Mouse (Mus musculus) embryonic facial prominence, embryonic 10.5 days (tissue): Measurements from ENCODE around the gene Stum. TPM values are rescaled to one million over a fixed set of nuclear protein-coding genes. Genes with fewer than 3 reads are reported as not detected.

Experiments used
- DNase-seq: peaks from one replicate; pipeline ENCODE4 v3.0.0-alpha.2; 2017; ENCODE audit warnings: low spot score
- H3K27ac ChIP-seq: fragments of 300-500 bp; sonication (generic); replicated peaks from 2 replicates; pipeline ENCODE4 v1.5.1; 2016; ENCODE audit warnings: mild to moderate bottlenecking
- H3K27me3 ChIP-seq: fragments of 300-500 bp; sonication (generic); replicated peaks from 2 replicates; pipeline ENCODE4 v1.6.1; 2016; ENCODE audit warnings: low read depth, mild to moderate bottlenecking; ENCODE audit not compliant: poor library complexity, severe bottlenecking
- H3K36me3 ChIP-seq: fragments of 300-500 bp; sonication (generic); replicated peaks from 2 replicates; pipeline ENCODE4 v1.6.1; 2016; ENCODE audit warnings: mild to moderate bottlenecking, moderate library complexity
- H3K4me1 ChIP-seq: fragments of 300-500 bp; sonication (generic); 2 replicates; pipeline ENCODE4 v1.6.1; 2016
- H3K4me3 ChIP-seq: fragments of 300-500 bp; sonication (generic); 2 replicates; pipeline ENCODE4 v1.5.1; 2016; ENCODE audit warnings: mild to moderate bottlenecking, moderate library complexity
- H3K9me3 ChIP-seq: fragments of 300-500 bp; sonication (generic); 2 replicates; pipeline ENCODE4 v1.6.1; 2016; ENCODE audit warnings: mild to moderate bottlenecking
- WGBS: fragments of 180-500 bp; shearing (Covaris S2); methylation state at CpG from one replicate; pipeline ENCODE4 v1.1.7; 2016; 5-methylcytosine and 5-hydroxymethylcytosine counted together
- polyA plus RNA-seq: library from polyadenylated mRNA; unstranded; fragments of >200 nt; fragmentation: Nextera tagmentation; extraction: Ambion mirVana; gene quantifications from 2 replicates; pipeline ENCODE4 v1.2.1, GENCODE M21; 2016

Gene Stum
- polyA plus RNA-seq, 1 experiment from 2014 or later: 1.1 TPM

DNA sequence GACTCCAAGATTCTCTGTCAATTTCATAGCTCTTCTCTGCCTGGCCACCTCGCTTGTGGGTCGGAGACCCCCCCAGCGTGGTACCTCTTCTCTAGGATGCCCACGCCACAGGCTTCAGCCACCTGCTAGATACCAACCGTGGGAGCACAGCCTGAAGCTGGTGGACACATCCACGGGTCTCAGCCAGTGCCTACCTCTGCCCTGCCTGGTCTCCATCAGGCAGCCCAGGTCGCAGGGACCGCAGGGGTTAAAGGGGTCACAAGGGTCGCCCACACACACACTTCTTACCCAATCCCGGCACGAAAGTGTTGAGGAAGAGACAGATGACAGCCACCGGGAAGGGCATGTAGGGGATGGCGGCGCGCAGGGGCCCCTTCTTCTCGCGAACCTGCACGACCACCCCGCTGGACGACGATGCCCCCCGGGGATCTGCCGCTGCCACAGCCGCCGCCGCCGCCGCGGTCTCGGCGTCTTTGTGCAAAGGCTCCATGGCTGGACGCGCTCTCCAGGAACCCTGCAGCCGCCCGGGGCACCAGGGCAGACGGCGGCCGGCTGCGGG, 385 bp downstream of the Stum start:
- Histone ChIP-seq H3K36me3 (no peaks in the 10 kb centered on the region), H3K9me3 (no peaks in the 10 kb centered on the region), H3K27ac (peak overlapping the region; percentile 70), H3K4me1 (peaks cover 38% of the 10 kb centered on the region), H3K4me3 (peak overlapping the region; percentile 65), H3K27me3 (peaks cover 77% of the 10 kb centered on the region)
- 3% methylated on average over 39 of the region's 39 CpGs for WGBS
- DNase-seq: no peak

DNA sequence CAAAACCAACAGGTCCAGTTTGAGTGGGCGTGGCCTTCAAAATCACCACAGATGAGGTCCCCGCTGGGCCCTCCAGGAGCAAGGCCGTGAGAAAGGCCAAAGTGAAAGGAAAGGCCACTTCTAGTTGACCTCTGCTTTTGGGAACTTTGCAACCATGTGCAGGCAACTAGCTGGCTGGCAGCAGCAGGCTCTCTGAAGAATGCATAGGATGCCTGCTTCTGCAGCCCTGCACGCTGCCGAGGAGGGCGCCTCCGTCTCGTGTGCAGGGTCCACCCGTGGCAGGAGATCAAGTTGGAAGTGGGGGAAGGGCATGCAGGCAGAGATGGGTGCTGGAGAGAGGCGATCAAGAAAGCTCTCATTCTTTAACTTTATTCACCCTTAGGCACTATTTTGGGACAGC, 1.3 kb downstream of the Stum start:
- Histone ChIP-seq H3K4me3 (peak overlapping the region; percentile 65), H3K9me3 (no peaks in the 10 kb centered on the region), H3K27me3 (peaks cover 71% of the 10 kb centered on the region), H3K36me3 (no peaks in the 10 kb centered on the region), H3K4me1 (peaks cover 38% of the 10 kb centered on the region), H3K27ac (no peak overlapping the region; the same call in 1 of the 2 replicates)
- WGBS: 5% methylated on average over 10 of the region's 10 CpGs
- DNase-seq: peak; percentile 25

DNA sequence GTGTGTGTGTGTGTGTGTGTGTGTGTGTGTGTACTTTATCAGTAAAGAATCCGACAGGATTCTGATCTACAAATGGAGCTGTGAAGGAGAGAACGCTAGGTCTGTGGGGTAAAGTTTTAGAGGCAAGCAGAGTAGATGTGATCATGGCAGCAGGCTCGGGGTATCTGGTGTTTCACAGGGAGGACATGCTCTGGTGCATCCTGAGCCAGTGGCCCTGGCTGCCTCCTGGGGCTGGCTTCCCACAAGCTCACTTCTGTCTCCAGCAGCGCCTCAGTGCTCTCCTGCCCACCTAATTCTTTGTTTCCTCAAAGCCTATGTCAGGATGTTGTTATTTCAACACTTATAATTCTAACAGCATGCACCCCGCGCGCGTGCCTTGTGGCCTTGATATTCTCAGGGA, 2.0 kb downstream of the Stum start:
- Histone ChIP-seq H3K27ac (no peak overlapping the region), H3K4me3 (no peak overlapping the region), H3K9me3 (no peaks in the 10 kb centered on the region), H3K4me1 (peaks cover 38% of the 10 kb centered on the region), H3K27me3 (peaks cover 67% of the 10 kb centered on the region), H3K36me3 (no peaks in the 10 kb centered on the region)
- WGBS: 37% methylated on average over 8 of the region's 8 CpGs
- no peak for DNase-seq

DNA sequence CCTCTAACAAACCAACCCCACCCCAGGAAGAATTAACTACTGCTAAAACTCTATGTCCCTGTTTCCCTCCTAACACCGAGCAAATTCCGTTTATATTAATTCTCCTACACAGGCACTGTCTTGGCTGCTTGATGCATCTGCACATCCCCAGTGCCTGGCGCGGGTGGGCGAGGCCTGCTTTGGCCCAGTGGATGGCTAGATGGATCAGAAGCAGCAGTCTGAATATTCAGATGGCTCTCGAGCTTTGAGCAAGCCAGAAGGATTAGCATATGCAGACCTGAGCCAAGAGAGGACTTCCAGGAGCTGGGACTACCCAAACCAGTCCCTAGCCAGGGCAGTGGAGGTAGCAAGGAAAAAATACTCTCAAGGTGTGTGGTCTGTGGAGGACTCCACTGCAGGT, 3.0 kb downstream of the Stum start:
- peaks cover 60% of the 10 kb centered on the region for H3K27me3 ChIP-seq

DNA sequence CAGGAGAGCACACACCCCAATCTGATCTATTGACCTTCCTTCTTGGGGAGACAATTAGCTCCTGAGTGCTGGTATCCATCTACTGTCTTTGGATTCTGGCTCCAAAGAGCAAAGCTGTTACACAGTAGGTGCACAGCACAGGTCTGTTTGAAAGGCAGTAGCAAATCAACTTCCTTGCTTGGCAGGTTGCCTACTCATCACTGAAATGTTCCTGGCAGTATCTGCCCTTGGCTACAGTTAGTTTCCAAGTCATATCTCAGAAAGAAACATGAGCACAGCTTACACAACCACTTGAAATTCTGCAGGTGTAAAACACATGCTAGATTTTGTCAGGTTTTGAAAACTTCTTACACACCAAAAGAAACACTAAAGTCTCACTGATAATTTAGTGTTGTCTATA, 9.7 kb downstream of the Stum start:
- DNase-seq: no peak
- no peaks in the 10 kb centered on the region for H3K36me3 ChIP-seq
- H3K27me3 ChIP-seq: 0 out of 2 replicates have a peak, but pooled peaks cover 5% of the 10 kb centered on the region
- H3K4me3 ChIP-seq: no peak overlapping the region
- no peaks in the 10 kb centered on the region for H3K9me3 ChIP-seq
- H3K27ac ChIP-seq: no peak overlapping the region
- no peaks in the 10 kb centered on the region for H3K4me1 ChIP-seq

More for the DNA sequence above, 3.0 kb downstream of the Stum start:
- Histone ChIP-seq H3K9me3 (no peaks in the 10 kb centered on the region), H3K4me3 (no peak overlapping the region), H3K36me3 (no peaks in the 10 kb centered on the region), H3K27ac (no peak overlapping the region), H3K4me1 (peaks cover 38% of the 10 kb centered on the region)
- WGBS: 42% methylated on average over 6 of the region's 6 CpGs
- no peak for DNase-seq

DNA sequence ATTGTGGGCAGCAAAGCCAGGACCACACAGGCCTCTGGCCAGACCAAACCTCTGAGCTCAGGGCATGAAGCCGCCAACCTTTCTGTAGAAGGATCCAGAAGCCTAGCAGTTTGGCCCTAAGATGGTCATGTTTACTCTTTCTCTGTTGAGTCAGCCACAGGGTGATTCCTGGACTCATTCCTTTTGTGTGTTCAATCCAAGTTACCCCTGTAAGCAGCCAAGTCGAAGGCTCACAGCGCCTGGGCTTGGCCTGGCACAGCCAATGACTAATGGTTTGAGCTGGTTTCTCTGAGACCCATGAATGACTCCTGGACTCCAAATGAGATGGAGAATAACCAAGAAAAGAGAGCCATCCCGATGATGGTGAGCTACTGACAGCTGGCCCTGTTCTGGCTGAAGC, 15.3 kb downstream of the Stum start:
- 92% methylated on average over 4 of the region's 4 CpGs for WGBS
- no peaks in the 10 kb centered on the region for H3K36me3 ChIP-seq

DNA sequence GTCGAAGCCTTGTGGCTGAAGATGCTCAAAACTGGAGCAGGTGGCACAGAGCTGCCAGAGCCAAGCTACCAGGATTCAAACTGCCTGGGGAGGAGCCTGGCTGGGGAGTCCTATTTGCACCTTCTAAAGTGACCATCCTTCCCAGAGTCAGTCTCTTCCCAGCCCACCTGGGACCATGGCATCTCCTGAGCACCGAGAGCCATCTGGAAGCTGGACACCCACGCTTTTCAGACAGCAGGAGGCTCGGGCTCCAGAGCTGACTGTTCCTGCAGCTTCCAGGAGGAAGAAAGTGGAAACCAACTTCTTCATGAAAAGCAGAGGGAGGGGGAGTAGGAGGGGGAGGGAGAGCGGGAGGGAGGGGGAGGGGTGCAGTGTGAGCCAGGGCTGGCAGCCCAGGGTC, 17.7 kb downstream of the Stum start:
- DNase-seq: no peak
- Histone ChIP-seq H3K4me3 (no peak overlapping the region), H3K27ac (no peak overlapping the region), H3K4me1 (peaks cover 13% of the 10 kb centered on the region), H3K36me3 (no peaks in the 10 kb centered on the region), H3K9me3 (no peaks in the 10 kb centered on the region), H3K27me3 (no peaks in the 10 kb centered on the region)
- 69% methylated on average over 5 of the region's 5 CpGs for WGBS

More for the DNA sequence above, 15.3 kb downstream of the Stum start:
- no peaks in the 10 kb centered on the region for H3K27me3 ChIP-seq
- no peaks in the 10 kb centered on the region for H3K9me3 ChIP-seq
- H3K4me3 ChIP-seq: no peak overlapping the region
- DNase-seq: no peak
- H3K27ac ChIP-seq: no peak overlapping the region
- peaks cover 6% of the 10 kb centered on the region; the same call in 1 of the 2 replicates for H3K4me1 ChIP-seq

DNA sequence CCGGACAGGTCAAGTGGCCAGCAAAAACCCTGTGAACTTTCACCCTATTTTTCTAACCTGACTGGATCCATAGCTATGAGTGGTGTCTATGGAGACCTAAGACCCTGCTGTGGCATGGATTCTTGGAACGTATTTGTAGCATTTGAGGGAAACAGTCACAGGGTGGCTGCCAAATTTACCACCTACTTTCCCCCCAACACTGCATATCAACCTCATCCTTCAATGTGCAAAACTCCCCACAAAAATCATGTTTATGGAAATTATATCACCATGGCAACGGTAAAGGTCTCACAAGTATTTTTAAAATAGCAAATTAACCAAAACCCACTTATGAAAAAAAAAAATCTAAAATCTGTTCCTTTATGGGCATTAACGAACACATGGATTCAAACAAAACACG, 18.9 kb downstream of the Stum start:
- Histone ChIP-seq H3K36me3 (no peaks in the 10 kb centered on the region), H3K9me3 (no peaks in the 10 kb centered on the region), H3K4me3 (no peak overlapping the region), H3K4me1 (peaks cover 21% of the 10 kb centered on the region), H3K27ac (no peak overlapping the region), H3K27me3 (no peaks in the 10 kb centered on the region)
- DNase-seq: no peak
- WGBS: 84% methylated on average over 5 of the region's 5 CpGs

DNA sequence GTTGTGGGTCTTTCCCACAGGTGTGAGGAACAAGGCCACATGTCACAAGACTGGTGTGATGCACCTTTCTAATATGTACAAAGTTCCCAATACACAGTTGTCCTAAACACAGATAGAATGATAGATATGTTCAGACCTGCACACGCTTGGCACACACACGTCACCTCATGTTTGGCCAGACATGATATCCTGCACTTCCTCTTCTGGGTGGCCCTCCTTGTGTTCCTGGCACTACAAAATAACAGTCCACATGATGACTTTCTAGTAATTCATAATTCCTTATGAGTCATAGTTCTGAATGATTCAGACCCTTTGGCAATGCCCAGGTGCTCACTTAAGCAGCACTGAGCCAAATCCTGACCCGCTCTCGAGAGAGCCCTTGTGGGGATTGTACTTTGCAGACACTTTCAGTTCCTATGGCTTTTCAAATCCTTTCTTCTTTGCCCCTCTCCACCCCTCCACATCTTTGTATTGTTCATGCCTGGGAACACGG, 20.3 kb downstream of the Stum start:
- no peak for DNase-seq
- H3K4me3 ChIP-seq: no peak overlapping the region
- H3K27me3 ChIP-seq: no peaks in the 10 kb centered on the region
- 91% methylated on average over 5 of the region's 5 CpGs for WGBS
- no peaks in the 10 kb centered on the region for H3K9me3 ChIP-seq
- H3K27ac ChIP-seq: no peak overlapping the region
- peaks cover 31% of the 10 kb centered on the region for H3K4me1 ChIP-seq
- H3K36me3 ChIP-seq: no peaks in the 10 kb centered on the region

DNA sequence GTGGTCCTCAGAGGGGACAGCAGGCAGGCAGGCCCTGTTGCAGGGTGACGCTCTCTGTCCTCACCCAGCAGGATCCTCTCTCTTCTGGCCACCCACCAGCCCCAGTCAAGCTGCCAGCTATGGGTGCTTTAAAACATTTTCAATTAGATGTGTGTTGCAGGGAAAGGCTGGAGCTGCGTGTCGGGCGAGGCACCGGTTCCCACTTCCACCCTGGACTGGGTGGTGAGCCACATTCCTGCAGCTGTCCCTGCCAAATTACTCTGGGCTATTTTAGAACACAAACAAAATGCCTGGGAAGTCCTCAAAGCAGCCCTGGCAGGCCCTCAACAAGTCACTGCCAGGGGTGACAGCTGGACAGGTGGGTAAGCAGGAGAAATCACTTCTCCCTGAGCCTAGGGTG, 20.9 kb downstream of the Stum start:
- H3K9me3 ChIP-seq: no peaks in the 10 kb centered on the region
- no peak overlapping the region for H3K4me3 ChIP-seq
- H3K4me1 ChIP-seq: peaks cover 37% of the 10 kb centered on the region
- no peak overlapping the region for H3K27ac ChIP-seq
- H3K36me3 ChIP-seq: no peaks in the 10 kb centered on the region
- no peaks in the 10 kb centered on the region for H3K27me3 ChIP-seq
- no peak for DNase-seq
- 90% methylated on average over 5 of the region's 5 CpGs for WGBS

DNA sequence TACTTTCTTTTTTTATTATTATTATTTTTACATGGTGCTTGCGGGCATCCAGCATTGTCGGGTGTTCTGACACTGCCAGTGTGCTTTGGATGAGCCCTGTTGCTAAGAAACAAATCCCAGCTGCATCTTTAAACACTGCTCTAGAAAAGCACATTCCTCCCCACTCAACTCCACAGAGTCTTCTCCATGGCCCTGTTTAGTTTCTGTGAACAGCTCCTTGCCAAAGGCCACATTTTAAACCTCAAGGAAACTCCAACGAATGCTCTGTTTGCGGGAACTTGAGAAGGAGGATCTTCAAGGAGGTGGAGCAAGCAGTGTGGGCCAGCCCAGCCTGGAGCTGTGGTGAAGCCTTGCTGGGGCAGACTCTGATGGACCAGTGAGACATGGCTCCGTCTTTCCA, 22.6 kb downstream of the Stum start:
- H3K4me3 ChIP-seq: no peak overlapping the region
- H3K36me3 ChIP-seq: no peaks in the 10 kb centered on the region
- H3K27ac ChIP-seq: no peak overlapping the region
- H3K27me3 ChIP-seq: no peaks in the 10 kb centered on the region
- no peak for DNase-seq
- H3K9me3 ChIP-seq: no peaks in the 10 kb centered on the region
- 52% methylated on average over 5 of the region's 5 CpGs for WGBS
- peaks cover 40% of the 10 kb centered on the region for H3K4me1 ChIP-seq

DNA sequence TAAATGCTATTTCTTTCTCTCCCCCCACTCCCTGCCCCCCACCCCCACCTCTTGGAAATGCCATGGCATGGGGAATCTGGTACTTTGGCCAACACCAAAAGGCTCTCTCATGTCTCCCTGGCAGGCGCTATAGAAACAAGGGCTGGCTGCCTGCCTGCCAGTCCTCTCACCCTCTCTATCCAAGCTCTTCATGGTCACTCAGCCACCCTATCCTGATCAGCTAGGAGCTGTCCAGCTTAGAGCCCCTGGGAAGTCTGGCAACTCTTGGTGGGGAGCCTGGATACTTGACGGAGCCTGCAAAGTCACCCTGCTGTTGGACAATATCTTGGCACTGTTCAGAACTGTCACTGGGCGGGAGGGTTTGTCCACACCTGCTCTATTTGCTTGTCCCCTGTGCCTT, 24.6 kb downstream of the Stum start:
- Histone ChIP-seq H3K27ac (no peak overlapping the region), H3K9me3 (no peaks in the 10 kb centered on the region), H3K4me3 (no peak overlapping the region), H3K27me3 (no peaks in the 10 kb centered on the region), H3K4me1 (peaks cover 37% of the 10 kb centered on the region), H3K36me3 (no peaks in the 10 kb centered on the region)
- WGBS: 62% methylated on average over 3 of the region's 3 CpGs
- no peak for DNase-seq

DNA sequence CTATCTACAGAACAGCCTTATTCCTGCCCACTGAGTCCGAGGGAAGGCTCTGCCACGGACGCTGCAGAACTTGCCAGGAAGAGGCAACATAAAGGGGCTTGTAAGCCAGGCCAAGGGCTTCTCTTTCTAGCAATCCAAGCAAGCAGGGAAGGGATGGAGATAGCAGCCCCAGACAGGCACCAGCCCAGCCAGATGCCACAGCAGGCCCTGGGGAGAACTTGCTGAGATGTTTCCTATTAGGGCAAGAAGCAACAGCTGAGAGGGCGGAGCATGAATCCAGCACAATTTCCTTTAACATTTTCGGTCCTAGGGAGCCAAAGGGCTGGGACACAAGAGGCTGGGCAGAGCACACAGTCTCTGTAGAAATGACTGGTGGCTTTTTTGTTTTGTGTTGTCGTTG, 25.0 kb downstream of the Stum start:
- DNase-seq: peak; percentile 43
- peak overlapping the region; percentile 61; the same call in 1 of the 2 replicates for H3K27ac ChIP-seq

More for the DNA sequence above, 25.0 kb downstream of the Stum start:
- no peaks in the 10 kb centered on the region for H3K36me3 ChIP-seq
- H3K27me3 ChIP-seq: no peaks in the 10 kb centered on the region
- H3K4me1 ChIP-seq: peaks cover 37% of the 10 kb centered on the region
- H3K9me3 ChIP-seq: no peaks in the 10 kb centered on the region
- H3K4me3 ChIP-seq: no peak overlapping the region
- WGBS: 48% methylated on average over 6 of the region's 6 CpGs
